Mouse (Mus musculus) lung, postnatal 0 days (tissue): ENCODE measurements around the gene Dock4. TPM values are rescaled to one million over a fixed set of nuclear protein-coding genes. Genes with fewer than 3 reads are reported as not detected.
"Not testable (repeated sequence)": the region's sequence is repeated elsewhere in the genome, so short reads cannot be mapped to it uniquely, and the experiment has no call there.

Experiments used
- ATAC-seq: fragments of 200-750 bp; cut with Nextera tagmentation; 2 replicates; pipeline ENCODE4 v1.8.0; 2017; ENCODE audit warnings: moderate library complexity
- DNase-seq: peaks from one replicate; pipeline ENCODE4 v3.0.0-alpha.2; 2016; ENCODE audit warnings: low spot score
- H3K27ac ChIP-seq: fragments of 300-500 bp; sonication (generic); 2 replicates; pipeline ENCODE4 v1.5.1; 2014; ENCODE audit warnings: antibody characterized with exemption, mild to moderate bottlenecking, low read length, mixed read lengths
- H3K27me3 ChIP-seq: fragments of 300-500 bp; sonication (generic); replicated peaks from 2 replicates; pipeline ENCODE4 v1.6.1; 2014; ENCODE audit warnings: low read length, mixed read lengths; ENCODE audit not compliant: insufficient read depth
- H3K36me3 ChIP-seq: fragments of 300-500 bp; sonication (generic); 2 replicates; pipeline ENCODE4 v1.6.1; 2014; ENCODE audit warnings: low read length, mixed read lengths; ENCODE audit not compliant: insufficient read depth
- H3K4me1 ChIP-seq: fragments of 300-500 bp; sonication (generic); 2 replicates; pipeline ENCODE4 v1.6.1; 2014; ENCODE audit warnings: antibody characterized with exemption, low read depth, low read length, mixed read lengths; ENCODE audit not compliant: insufficient read depth
- H3K4me2 ChIP-seq: fragments of 300-500 bp; sonication (generic); replicated peaks from 2 replicates; pipeline ENCODE4 v1.6.1; 2014; ENCODE audit warnings: low read depth, mild to moderate bottlenecking, low read length, moderate library complexity, mixed read lengths
- H3K4me3 ChIP-seq: fragments of 300-500 bp; sonication (generic); 2 replicates; pipeline ENCODE4 v1.5.1; 2014; ENCODE audit warnings: low read depth, low read length
- H3K9ac ChIP-seq: fragments of 300-500 bp; sonication (generic); replicated peaks from 2 replicates; pipeline ENCODE4 v1.6.1; 2014; ENCODE audit warnings: low read depth, mild to moderate bottlenecking
- H3K9me3 ChIP-seq: fragments of 300-500 bp; sonication (generic); 2 replicates; pipeline ENCODE4 v1.6.1; 2016; ENCODE audit warnings: low read length, mixed read lengths
- CTCF ChIP-seq: IDR thresholded peaks from 2 replicates; pipeline ENCODE4 v1.5.1; 2016; ENCODE audit warnings: antibody characterized with exemption, mild to moderate bottlenecking
- EP300 ChIP-seq: IDR thresholded peaks from 2 replicates; pipeline ENCODE4 v1.6.1; 2016; ENCODE audit warnings: antibody characterized with exemption, mild to moderate bottlenecking, control low read depth
- WGBS: fragments of 180-500 bp; shearing (Covaris S2); extraction: QIAGEN DNeasy Blood & Tissue Kit; methylation state at CpG from one replicate; pipeline ENCODE4 v1.1.7; 2014; 5-methylcytosine and 5-hydroxymethylcytosine counted together
- polyA plus RNA-seq: library from polyadenylated mRNA; unstranded; fragments of >200 nt; fragmentation: Nextera tagmentation; extraction: Ambion mirVana; gene quantifications from 2 replicates; pipeline ENCODE4 v1.2.1, GENCODE M21; 2015

Gene Dock4
- polyA plus RNA-seq, 1 experiment from 2014 or later, result 18.5 TPM

GRCm38 (mm10) chr12:40843474-40844080 is 397.8 kb downstream of the Dock4 start:
- no peak overlapping the region for H3K4me2 ChIP-seq
- WGBS, result 61% methylated on average over 3 of the region's 3 CpGs
- DNase-seq (no peak), ATAC-seq (no peak)
- no peaks in the 10 kb centered on the region for H3K27me3 ChIP-seq
- no peak overlapping the region for H3K4me3 ChIP-seq
- no peak overlapping the region for H3K27ac ChIP-seq
- no peaks in the 10 kb centered on the region for H3K36me3 ChIP-seq
- H3K9me3 ChIP-seq, result no peaks in the 10 kb centered on the region
- H3K9ac ChIP-seq, result no peak overlapping the region
- H3K4me1 ChIP-seq, result no peaks in the 10 kb centered on the region
- TF ChIP-seq CTCF (no peak), EP300 (no peak)

GRCm38 (mm10) chr12:40844324-40844723 is 398.6 kb downstream of the Dock4 start:
- H3K27me3 ChIP-seq, result no peaks in the 10 kb centered on the region
- DNase-seq, result no peak
- H3K4me3 ChIP-seq, result no peak overlapping the region
- TF ChIP-seq EP300, result no peak
- no peak for TF ChIP-seq CTCF
- WGBS, result 90% methylated on average over 22 of the region's 22 CpGs
- H3K27ac ChIP-seq, result no peak overlapping the region
- no peak for ATAC-seq
- H3K4me1 ChIP-seq, result no peaks in the 10 kb centered on the region
- H3K9ac ChIP-seq, result no peak overlapping the region
- no peaks in the 10 kb centered on the region for H3K36me3 ChIP-seq
- H3K4me2 ChIP-seq, result no peak overlapping the region
- no peaks in the 10 kb centered on the region for H3K9me3 ChIP-seq

- Histone ChIP-seq H3K36me3 (no peaks in the 10 kb centered on the region), H3K4me2 (no peak overlapping the region), H3K27me3 (no peaks in the 10 kb centered on the region), H3K27ac (no peak overlapping the region), H3K9ac (no peak overlapping the region), H3K4me1 (no peaks in the 10 kb centered on the region), H3K9me3 (no peaks in the 10 kb centered on the region; the same call in 1 of the 2 replicates), H3K4me3 (no peak overlapping the region)
- ATAC-seq (no peak), DNase-seq (no peak)
- 76% methylated on average over 7 of the region's 7 CpGs for WGBS
- TF ChIP-seq CTCF, result no peak
- no peak for TF ChIP-seq EP300
Observed at GRCm38 (mm10) chr12:40854705-40855367, 409.1 kb downstream of the Dock4 start.

- Histone ChIP-seq H3K27me3 (no peaks in the 10 kb centered on the region), H3K9me3 (no peaks in the 10 kb centered on the region; the same call in 1 of the 2 replicates), H3K9ac (no peak overlapping the region), H3K4me2 (no peak overlapping the region), H3K36me3 (no peaks in the 10 kb centered on the region), H3K27ac (no peak overlapping the region), H3K4me1 (no peaks in the 10 kb centered on the region), H3K4me3 (no peak overlapping the region)
- WGBS, result 94% methylated on average over 7 of the region's 7 CpGs
- TF ChIP-seq CTCF, result no peak
- no peak for TF ChIP-seq EP300
- DNase-seq (no peak), ATAC-seq (no peak)
Observed at GRCm38 (mm10) chr12:40857466-40857865, 411.7 kb downstream of the Dock4 start.

GRCm38 (mm10) chr12:40858763-40859162 is 413.0 kb downstream of the Dock4 start:
- H3K36me3 ChIP-seq, H3K9ac ChIP-seq, H3K4me3 ChIP-seq, H3K9me3 ChIP-seq, ATAC-seq, H3K27ac ChIP-seq, H3K4me2 ChIP-seq, DNase-seq, H3K4me1 ChIP-seq, H3K27me3 ChIP-seq: not testable (repeated sequence)
- 75% methylated on average over 7 of the region's 7 CpGs for WGBS

- DNase-seq (no peak), ATAC-seq (no peak)
- TF ChIP-seq EP300, result no peak
- TF ChIP-seq CTCF, result no peak
- H3K4me3 ChIP-seq, result no peak overlapping the region
- no peaks in the 10 kb centered on the region for H3K4me1 ChIP-seq
- 95% methylated on average over 5 of the region's 5 CpGs for WGBS
- no peaks in the 10 kb centered on the region for H3K9me3 ChIP-seq
- H3K27ac ChIP-seq, result no peak overlapping the region
- H3K4me2 ChIP-seq, result no peak overlapping the region
- no peaks in the 10 kb centered on the region for H3K27me3 ChIP-seq
- no peaks in the 10 kb centered on the region for H3K36me3 ChIP-seq
- H3K9ac ChIP-seq, result no peak overlapping the region
Observed at GRCm38 (mm10) chr12:40870387-40870786, 424.6 kb downstream of the Dock4 start.
